Mouse (Mus musculus): ENCODE measurements around the gene Pdcd2.

Gene Pdcd2

GRCm38 (mm10) chr17:15499656-15500394, 27.3 kb downstream of the Pdcd2 start, which contains the start of the genes Psmb1 and Tbp:
Psmb1 (minus strand) TSS chr17:15499751.
Tbp (plus strand) TSS chr17:15499888.
- DNase-seq (ENCODE audit: low read depth, low spot score) = peak; percentile 99

DNA sequence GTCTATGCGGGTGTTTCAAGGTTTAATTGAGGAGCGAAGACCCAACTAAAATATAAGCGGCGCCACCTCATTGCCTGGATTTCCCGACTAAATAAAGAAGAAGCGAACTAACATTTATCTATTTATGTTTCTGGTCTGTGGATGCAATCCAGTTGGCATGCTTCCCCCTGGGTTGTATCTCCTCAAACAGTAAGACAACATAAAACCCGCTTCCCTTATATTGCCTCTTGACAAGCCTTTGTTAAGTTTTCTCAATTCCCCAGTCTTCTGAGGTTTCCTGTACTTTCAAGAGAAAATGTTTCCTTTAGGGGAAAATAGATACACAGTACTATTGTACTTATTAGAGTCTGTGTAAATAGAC, 28.4 kb downstream of the Pdcd2 start:
- peak; percentile 21 for DNase-seq (ENCODE audit: low read depth, low spot score)

- peak; percentile 96 for DNase-seq (ENCODE audit: low read depth, low spot score)
Measured at GRCm38 (mm10) chr17:15497882-15498752, 29.0 kb downstream of the Pdcd2 start.

DNA sequence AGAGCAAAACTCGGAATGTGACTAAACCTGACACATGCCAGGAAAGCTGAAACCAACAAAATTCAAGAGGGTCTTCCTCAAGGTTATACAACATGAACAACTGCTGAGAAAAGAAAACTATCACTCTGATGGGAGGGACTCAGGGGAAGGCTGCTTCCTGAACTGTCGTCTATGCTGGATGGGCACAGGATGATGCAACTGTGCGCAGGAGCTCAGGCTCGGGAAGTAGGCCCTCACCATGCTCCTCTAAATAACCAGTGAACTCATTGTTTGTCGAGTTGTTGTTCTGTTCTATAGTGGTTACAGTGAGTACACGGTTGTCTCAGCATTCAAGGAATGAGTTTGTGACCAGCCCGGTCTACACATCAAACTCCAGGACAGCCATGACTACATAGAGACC, 36.6 kb downstream of the Pdcd2 start:
- no peak for DNase-seq (ENCODE audit: low read depth, low spot score)

- DNase-seq (ENCODE audit: low read depth, low spot score) = peak; percentile 40
Measured at GRCm38 (mm10) chr17:15472671-15473070, 54.4 kb downstream of the Pdcd2 start.

All from 3T3-L1 (cell line).